Mouse (Mus musculus): ENCODE data around the gene Lrmda. TPM values are rescaled to one million over a fixed set of nuclear protein-coding genes. Genes with fewer than 3 reads are reported as not detected.

Lrmda gene
- total RNA-seq, 2 experiments from 2014 or later, result 11.2 to 12.6 TPM

DNA sequence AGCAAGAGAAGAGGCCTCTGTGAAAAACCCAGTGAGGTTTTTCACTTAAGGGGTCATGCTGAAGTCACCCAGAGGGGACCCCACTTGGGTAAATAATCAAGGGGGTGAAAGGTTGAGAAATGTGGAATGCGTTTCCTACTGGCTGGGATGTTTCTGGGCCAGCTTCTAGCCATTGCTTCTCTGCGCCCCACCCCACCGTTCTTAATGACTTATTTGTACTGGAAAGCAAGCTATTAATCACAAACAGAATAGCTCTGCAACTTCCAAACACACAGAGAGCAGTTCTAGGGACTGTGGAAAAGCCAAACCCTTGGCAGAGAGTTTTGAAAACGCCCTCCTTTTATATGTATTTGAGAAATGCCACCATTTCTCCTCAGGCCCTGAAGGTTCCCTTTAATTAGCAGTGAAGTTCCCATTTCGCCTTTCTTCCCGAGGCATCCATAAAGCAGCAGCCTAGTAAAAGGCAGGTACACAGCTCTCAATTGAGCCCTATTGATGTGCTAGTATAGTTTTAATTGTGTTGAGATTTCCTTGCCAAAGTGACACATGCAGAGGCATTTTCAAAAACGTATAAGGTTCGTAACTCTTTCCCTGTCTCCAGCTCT lies 70.5 kb downstream of the Lrmda start:
- ATAC-seq (ENCODE audit: poor library complexity, severe bottlenecking), result no peak

DNA sequence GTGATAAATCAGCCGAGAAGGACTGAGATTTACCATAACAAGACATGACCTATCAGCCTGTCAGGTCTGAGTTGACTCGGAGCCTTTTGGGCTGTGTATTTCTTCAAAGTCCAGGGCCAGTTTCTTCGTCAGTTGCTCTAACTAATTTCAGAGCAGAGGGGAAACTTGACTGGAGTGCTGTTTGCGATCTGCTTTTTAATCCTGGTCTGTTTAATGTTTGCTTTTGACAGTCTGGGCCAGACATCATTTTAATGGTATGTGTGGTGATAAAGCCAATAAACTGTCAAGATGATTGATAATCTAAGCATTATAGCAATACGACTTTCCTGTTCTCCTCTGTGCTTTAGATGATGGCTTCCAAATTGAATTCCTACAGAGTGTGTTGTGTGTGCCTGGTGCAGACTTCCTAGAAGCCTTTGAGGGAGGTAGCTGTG lies 71.3 kb downstream of the Lrmda start:
- no peak for ATAC-seq (ENCODE audit: poor library complexity, severe bottlenecking)

- ATAC-seq (ENCODE audit: poor library complexity, severe bottlenecking), result no peak
Observed at GRCm38 (mm10) chr14:22091306-22091705, 71.8 kb downstream of the Lrmda start.

GRCm38 (mm10) chr14:22093124-22093523 lies 73.6 kb downstream of the Lrmda start:
- no peak for ATAC-seq (ENCODE audit: poor library complexity, severe bottlenecking)

- 0 out of 2 replicates have a peak, but pooled peaks have one; percentile 30 for ATAC-seq (ENCODE audit: poor library complexity, severe bottlenecking)
Observed at GRCm38 (mm10) chr14:22101961-22102805, 82.7 kb downstream of the Lrmda start.

DNA sequence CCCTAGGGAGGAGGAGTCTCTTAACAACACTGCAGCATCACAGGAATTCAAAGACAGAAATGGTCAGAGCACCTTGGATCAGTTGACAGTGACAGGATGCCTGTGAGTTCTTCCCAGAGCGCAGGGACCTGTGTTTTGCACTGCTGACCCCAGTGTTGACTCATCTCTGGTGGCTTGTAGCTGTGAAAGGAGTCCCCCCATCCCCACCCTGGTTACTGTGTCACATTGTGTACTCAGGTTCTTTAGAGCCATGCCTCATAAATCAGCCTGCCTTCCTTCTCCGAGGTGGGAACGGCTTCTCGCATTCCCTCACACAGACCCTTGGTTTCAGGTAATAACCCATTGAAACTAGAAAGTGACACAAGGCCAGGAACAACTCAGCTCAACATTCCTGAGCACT lies 86.3 kb downstream of the Lrmda start:
- no peak for ATAC-seq (ENCODE audit: poor library complexity, severe bottlenecking)

DNA sequence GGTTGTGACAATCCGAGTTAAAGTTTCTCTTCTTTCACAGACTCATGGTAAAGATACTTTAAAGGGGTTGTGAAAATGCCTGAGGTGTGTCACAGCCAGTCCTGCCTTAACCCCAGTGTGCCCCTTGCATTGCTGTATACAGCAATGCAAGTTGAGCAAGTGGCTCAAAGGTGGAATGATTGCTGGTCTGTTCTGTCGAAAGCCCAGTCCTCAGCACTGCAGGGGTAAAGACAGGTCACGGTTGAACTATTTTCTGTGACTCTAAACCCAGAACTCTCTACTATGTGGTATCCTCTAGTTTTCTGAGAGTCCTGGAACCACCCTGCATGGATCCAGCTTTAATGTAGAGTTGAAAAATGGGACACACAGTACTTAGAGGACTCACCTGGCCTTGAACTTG lies 87.3 kb downstream of the Lrmda start:
- no peak for ATAC-seq (ENCODE audit: poor library complexity, severe bottlenecking)

- ATAC-seq (ENCODE audit: poor library complexity, severe bottlenecking), result no peak
Observed at GRCm38 (mm10) chr14:22109423-22109822, 89.9 kb downstream of the Lrmda start.

- ATAC-seq (ENCODE audit: poor library complexity, severe bottlenecking), result no peak
Observed at GRCm38 (mm10) chr14:22113463-22114361, 94.2 kb downstream of the Lrmda start.

DNA sequence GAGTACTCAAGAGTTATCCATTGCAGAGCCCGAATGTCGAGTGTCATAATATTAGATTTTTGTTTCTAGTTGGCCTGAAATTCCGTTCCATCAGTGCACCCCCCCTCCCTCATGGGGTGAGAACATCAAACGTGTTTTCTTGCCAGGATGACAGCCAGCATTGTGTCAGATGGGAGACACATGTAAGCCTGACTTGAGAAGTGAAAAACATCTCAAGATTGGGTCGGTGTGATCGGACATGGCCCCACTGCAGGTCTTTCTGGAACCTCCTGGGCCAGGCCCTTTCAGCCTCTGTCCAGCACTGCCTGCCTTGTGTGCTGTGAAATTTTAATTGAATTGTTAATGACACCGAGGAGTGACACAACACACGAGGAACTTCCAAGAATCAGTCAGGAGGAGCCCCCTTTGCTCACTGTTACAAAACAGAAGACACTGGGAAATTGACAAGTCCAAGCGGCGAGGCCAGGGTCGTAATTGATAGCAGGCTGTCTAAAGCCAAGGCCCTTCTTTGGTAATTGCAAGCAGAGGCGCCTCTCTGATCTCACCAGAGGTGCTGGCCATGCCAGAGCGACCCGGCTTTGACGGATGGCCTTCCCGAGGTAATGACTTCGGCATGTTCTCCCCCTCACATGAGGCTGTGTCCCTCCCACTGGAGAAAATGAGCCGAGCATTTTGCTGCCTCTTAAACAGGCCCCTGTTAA lies 95.3 kb downstream of the Lrmda start:
- no peak for ATAC-seq (ENCODE audit: poor library complexity, severe bottlenecking)

DNA sequence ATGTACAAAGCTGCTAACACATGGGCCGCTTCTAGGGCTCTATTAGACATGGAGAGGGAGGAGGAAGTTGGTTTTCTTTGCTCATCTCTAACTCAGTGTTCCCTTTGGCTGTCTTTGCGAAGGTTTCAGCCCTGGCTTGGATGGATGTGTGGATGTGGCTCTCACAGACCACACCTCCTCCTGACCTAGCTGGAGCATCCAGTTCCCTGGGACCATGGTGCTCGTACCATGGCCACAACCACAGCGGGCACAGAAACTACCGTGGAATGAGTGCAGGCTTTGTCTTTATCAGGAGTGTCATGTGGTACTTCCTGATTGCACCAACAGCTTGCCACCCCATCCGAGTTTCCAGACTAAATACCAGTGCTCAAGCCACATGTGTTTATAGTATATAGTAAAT lies 98.6 kb downstream of the Lrmda start:
- ATAC-seq (ENCODE audit: poor library complexity, severe bottlenecking), result no peak

- no peak for ATAC-seq (ENCODE audit: poor library complexity, severe bottlenecking)
Observed at GRCm38 (mm10) chr14:22118512-22118911, 99.0 kb downstream of the Lrmda start.

DNA sequence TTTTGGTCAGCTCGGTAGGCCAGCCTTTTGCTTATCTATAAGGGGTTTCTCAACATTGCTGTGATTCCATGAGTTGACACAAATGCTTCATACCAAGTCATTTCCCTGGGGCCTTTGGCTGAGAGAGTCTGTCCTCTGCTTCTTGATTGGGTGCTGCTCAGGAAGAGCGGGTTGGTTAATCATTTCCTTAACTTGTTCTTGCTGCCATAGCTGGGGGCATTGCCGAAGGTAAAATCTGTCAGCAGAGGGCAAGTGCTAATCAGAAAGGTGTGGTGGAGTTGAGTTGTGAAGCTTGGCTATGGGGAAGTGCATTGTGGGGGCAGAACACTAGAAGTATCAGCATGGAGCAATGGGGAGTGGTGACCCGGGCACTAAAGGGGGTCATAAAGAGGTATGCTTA lies 106.8 kb downstream of the Lrmda start:
- ATAC-seq (ENCODE audit: poor library complexity, severe bottlenecking), result peak; percentile 75

GRCm38 (mm10) chr14:22126859-22127258 lies 107.3 kb downstream of the Lrmda start:
- ATAC-seq (ENCODE audit: poor library complexity, severe bottlenecking), result no peak

DNA sequence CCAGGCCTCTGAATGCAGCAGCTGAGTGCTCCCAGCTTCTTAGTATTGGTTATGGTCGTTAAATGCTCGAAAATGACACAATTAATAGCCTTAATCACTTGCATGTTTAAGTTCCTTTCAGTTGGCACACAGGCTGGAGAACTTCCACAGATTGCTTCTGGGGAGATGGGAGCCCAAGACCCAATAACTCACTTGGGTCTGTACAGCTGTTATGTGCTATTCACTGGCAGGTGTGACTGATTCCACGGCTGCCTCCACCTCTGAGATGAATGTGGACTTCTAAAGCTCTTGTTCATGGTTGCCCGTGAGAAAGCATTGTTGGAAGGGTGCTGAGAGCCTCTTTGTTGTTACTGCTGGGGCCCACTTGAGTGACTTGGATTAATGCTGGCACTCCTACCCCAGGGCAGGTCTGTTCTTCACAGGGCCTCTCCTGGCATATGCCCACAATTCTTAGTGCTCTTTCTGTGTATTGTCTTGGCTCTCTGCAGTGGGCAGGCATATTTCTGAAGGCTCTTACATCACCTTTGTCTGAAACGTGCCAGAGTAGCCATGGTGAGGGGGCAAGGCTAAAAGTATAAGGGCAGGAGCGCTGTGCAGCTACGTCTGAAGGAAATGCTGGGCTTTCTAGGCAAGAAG lies 111.6 kb downstream of the Lrmda start:
- ATAC-seq (ENCODE audit: poor library complexity, severe bottlenecking), result no peak

GRCm38 (mm10) chr14:22139281-22139680 lies 119.8 kb downstream of the Lrmda start:
- ATAC-seq (ENCODE audit: poor library complexity, severe bottlenecking), result no peak

DNA sequence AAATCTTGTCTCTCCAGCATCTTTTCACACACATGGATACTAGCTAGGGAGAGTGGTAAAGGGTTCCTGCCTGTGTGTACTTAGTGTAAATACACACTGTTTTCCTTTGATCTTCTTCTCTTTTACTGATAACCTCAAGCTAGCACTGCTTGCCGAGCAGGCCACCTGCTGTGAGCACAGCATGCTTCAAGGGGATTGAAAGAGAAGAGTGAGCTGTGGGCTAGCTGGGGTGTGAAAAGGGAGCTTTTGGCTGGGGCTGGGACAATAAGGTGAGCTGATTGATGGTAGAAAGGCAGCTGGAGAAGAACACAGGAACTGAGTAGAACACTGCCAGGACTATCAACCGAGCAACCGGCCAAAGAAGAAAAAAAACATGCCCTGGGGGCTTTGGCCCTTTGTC lies 124.5 kb downstream of the Lrmda start:
- no peak for ATAC-seq (ENCODE audit: poor library complexity, severe bottlenecking)

DNA sequence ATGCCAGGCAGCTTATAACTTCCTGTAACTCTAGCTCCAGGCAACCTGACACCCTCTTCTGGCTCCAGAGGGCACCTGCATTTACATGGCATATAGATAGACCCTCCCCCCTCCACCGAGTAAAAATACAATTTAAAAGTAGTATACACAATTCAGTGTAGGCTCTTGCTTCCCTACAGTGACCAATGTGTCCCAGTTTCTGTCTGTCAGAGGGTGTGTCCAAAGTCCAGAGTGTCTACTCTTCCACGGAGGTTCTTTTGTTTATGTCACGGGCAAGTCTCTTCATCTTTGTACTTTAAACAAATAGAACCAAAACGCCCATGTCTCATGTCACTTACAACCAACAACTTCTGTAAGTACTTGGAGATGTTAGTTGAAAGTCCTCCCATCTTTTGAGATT lies 126.4 kb downstream of the Lrmda start:
- ATAC-seq (ENCODE audit: poor library complexity, severe bottlenecking), result no peak

DNA sequence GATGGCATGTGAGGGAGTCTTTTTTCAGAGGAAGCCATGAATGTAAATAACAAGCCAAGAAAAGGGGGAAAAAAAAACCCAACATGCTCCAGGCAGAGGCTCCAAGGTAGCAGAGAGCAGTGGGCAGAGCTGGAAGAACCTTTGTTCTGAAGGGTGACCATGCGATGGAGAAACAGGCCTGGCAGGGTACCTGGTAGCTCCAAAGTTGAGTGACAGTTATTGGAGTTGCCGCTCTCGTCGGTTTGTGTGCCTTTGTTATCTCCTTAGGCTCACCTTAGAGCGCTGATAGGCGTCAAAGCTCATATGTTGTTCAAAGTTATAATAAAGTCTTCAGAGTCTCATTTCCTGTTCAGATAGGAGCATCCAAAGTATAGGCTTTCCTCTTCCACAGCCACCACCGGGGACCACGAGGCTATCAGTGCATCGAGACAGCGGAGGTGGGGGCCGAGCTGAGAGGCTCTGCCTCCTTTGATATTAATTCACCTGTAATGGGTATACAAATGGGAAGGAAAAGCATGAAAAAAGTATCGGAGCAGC lies 127.1 kb downstream of the Lrmda start:
- ATAC-seq (ENCODE audit: poor library complexity, severe bottlenecking), result no peak

All from megakaryocyte, adult 5-6 weeks (primary cell).